Mouse (Mus musculus) kidney, postnatal 0 days (tissue): ENCODE data around the gene Cacnb3. TPM values are rescaled to one million over a fixed set of nuclear protein-coding genes. Genes with fewer than 3 reads are reported as not detected.

Source experiments
- ATAC-seq: fragments of 200-750 bp; cut with Nextera tagmentation; replicated peaks from 2 replicates; pipeline ENCODE4 v1.8.0; 2017; ENCODE audit warnings: low read depth, moderate number of reproducible peaks, moderate TSS enrichment, moderate library complexity; ENCODE audit not compliant: low FRiP score
- DNase-seq: peaks from one replicate; pipeline ENCODE4 v3.0.0-alpha.2; 2016; ENCODE audit warnings: low spot score
- H3K27ac ChIP-seq: fragments of 300-500 bp; sonication (generic); 2 replicates; pipeline ENCODE4 v1.5.1; 2014; ENCODE audit warnings: mild to moderate bottlenecking
- H3K27me3 ChIP-seq: fragments of 300-500 bp; sonication (generic); 2 replicates; pipeline ENCODE4 v1.6.1; 2014; ENCODE audit warnings: low read length, mixed read lengths; ENCODE audit not compliant: insufficient read depth
- H3K36me3 ChIP-seq: fragments of 300-500 bp; sonication (generic); 2 replicates; pipeline ENCODE4 v1.6.1; 2014; ENCODE audit warnings: low read length, mixed read lengths; ENCODE audit not compliant: insufficient read depth
- H3K4me1 ChIP-seq: fragments of 300-500 bp; sonication (generic); replicated peaks from 2 replicates; pipeline ENCODE4 v1.6.1; 2014; ENCODE audit warnings: antibody characterized with exemption, low read length, mixed read lengths; ENCODE audit not compliant: insufficient read depth
- H3K4me2 ChIP-seq: fragments of 300-500 bp; sonication (generic); 2 replicates; pipeline ENCODE4 v1.6.1; 2014; ENCODE audit warnings: mild to moderate bottlenecking, low read length, moderate library complexity, mixed read lengths
- H3K4me3 ChIP-seq: fragments of 300-500 bp; sonication (generic); replicated peaks from 2 replicates; pipeline ENCODE4 v1.5.1; 2014; ENCODE audit warnings: low read depth, low read length
- H3K9ac ChIP-seq: fragments of 300-500 bp; sonication (generic); 2 replicates; pipeline ENCODE4 v1.6.1; 2014; ENCODE audit warnings: low read depth, low read length
- H3K9me3 ChIP-seq: fragments of 300-500 bp; sonication (generic); replicated peaks from 2 replicates; pipeline ENCODE4 v1.6.1; 2016; ENCODE audit warnings: low read length, inconsistent platforms, mixed read lengths
- CTCF ChIP-seq: IDR thresholded peaks from 2 replicates; pipeline ENCODE4 v1.5.1; 2016; ENCODE audit warnings: antibody characterized with exemption, low read depth, mild to moderate bottlenecking, moderate library complexity
- WGBS: fragments of 180-500 bp; shearing (Covaris S2); extraction: QIAGEN DNeasy Blood & Tissue Kit; methylation state at CpG from one replicate; pipeline ENCODE4 v1.1.7; 2014; 5-methylcytosine and 5-hydroxymethylcytosine counted together
- polyA plus RNA-seq: library from polyadenylated mRNA; unstranded; fragments of >200 nt; fragmentation: Nextera tagmentation; extraction: Ambion mirVana; gene quantifications from 2 replicates; pipeline ENCODE4 v1.2.1, GENCODE M21; 2015

Cacnb3 gene
- polyA plus RNA-seq, 1 experiment from 2014 or later = 19.8 TPM

GRCm38 (mm10) chr15:98647308-98647707, 16.7 kb downstream of the Cacnb3 start:
- 85% methylated on average over 10 of the region's 10 CpGs for WGBS

GRCm38 (mm10) chr15:98648071-98648470, 17.4 kb downstream of the Cacnb3 start:
- Histone ChIP-seq H3K9ac (no peak overlapping the region), H3K36me3 (peaks cover 84% of the 10 kb centered on the region), H3K4me2 (no peak overlapping the region), H3K27me3 (no peaks in the 10 kb centered on the region), H3K27ac (no peak overlapping the region), H3K4me3 (no peak overlapping the region), H3K9me3 (no peaks in the 10 kb centered on the region), H3K4me1 (no peaks in the 10 kb centered on the region)
- WGBS = 89% methylated on average over 3 of the region's 3 CpGs
- ATAC-seq = no peak
- TF ChIP-seq CTCF = no peak
- no peak for DNase-seq

More at GRCm38 (mm10) chr15:98647308-98647707, 16.7 kb downstream of the Cacnb3 start:
- Histone ChIP-seq H3K36me3 (peaks cover 79% of the 10 kb centered on the region), H3K9ac (no peak overlapping the region), H3K4me2 (no peak overlapping the region), H3K27ac (no peak overlapping the region), H3K4me1 (no peaks in the 10 kb centered on the region), H3K4me3 (no peak overlapping the region), H3K9me3 (no peaks in the 10 kb centered on the region), H3K27me3 (no peaks in the 10 kb centered on the region)
- no peak for ATAC-seq
- no peak for DNase-seq
- TF ChIP-seq CTCF = no peak

- H3K4me2 ChIP-seq = no peak overlapping the region
- no peaks in the 10 kb centered on the region for H3K4me1 ChIP-seq
- peaks cover 87% of the 10 kb centered on the region for H3K36me3 ChIP-seq
- TF ChIP-seq CTCF = no peak
- no peak overlapping the region for H3K9ac ChIP-seq
- WGBS = 91% methylated on average over 15 of the region's 15 CpGs
- no peaks in the 10 kb centered on the region for H3K27me3 ChIP-seq
- H3K9me3 ChIP-seq = no peaks in the 10 kb centered on the region
- H3K4me3 ChIP-seq = no peak overlapping the region
- ATAC-seq = no peak
- no peak for DNase-seq
- no peak overlapping the region for H3K27ac ChIP-seq
Measured at GRCm38 (mm10) chr15:98651431-98651830, 20.8 kb downstream of the Cacnb3 start.

DNA sequence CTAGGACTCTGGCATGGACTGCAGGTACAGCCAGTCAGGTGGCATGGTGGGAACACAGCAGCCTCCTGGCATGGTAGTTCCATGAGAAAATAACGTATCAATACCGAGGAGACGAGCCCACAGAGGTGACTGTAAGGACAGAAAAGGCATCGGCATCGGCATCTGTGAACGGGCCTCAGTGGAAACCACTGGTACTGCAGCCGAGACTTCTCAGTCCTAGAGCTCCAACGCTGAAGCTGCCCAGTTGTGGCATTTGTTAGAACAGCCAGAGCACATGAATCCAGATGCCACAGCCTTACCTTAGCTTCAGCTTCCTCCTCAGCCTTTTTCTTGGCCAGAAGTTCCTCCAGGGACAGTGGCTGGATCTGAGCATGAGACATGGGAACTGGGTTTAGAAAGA, 21.5 kb downstream of the Cacnb3 start:
- DNase-seq = no peak
- Histone ChIP-seq H3K27ac (no peak overlapping the region), H3K4me1 (no peaks in the 10 kb centered on the region), H3K9ac (no peak overlapping the region), H3K9me3 (no peaks in the 10 kb centered on the region), H3K4me2 (no peak overlapping the region), H3K27me3 (no peaks in the 10 kb centered on the region), H3K4me3 (no peak overlapping the region), H3K36me3 (peaks cover 87% of the 10 kb centered on the region)
- no peak for ATAC-seq
- 93% methylated on average over 8 of the region's 8 CpGs for WGBS
- no peak for TF ChIP-seq CTCF

DNA sequence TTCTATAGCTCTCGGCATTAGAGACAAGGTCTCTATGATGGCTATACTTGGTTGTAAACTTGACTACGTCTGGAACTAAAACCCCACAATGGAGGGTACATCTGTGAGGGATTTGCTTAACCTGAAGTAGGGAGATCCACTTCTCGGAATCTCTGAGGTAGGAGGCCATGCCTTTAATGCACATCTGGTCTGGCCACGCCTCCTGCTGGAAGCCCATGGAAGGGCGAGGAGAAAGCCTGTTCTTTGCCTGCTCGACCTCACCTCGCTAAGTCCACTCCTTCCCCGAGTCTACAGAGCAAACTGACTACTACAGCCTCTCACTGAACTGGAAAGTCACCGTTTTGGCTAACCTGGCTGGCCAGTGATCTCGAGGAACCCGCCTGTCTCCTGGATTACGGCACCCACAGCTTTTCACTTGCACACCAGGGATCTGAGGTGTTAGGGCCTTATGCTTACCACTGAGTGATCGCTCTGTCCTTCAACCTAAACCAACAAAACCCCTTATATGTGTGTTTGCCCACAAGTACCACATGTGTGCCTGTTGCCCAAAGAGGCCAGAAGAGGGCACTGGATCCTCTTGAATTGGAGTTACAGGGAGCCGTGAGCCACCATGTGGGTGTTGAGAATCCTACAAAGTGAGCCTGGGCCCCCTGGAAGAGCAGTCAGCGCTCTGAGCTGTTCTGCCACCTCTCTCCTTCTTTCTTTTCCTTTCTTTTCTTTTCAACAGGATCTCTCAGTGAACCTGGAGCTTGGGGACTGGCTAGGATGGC, 26.5 kb downstream of the Cacnb3 start:
- no peak overlapping the region for H3K27ac ChIP-seq
- H3K9ac ChIP-seq = no peak overlapping the region
- H3K4me2 ChIP-seq = no peak overlapping the region
- no peaks in the 10 kb centered on the region for H3K9me3 ChIP-seq
- no peak overlapping the region for H3K4me3 ChIP-seq
- DNase-seq (no peak), ATAC-seq (no peak)
- peak; percentile 34 for TF ChIP-seq CTCF
- no peaks in the 10 kb centered on the region for H3K27me3 ChIP-seq
- H3K36me3 ChIP-seq = peaks cover 57% of the 10 kb centered on the region
- WGBS = 81% methylated on average over 15 of the region's 15 CpGs
- H3K4me1 ChIP-seq = no peaks in the 10 kb centered on the region

GRCm38 (mm10) chr15:98662198-98662566, 31.5 kb downstream of the Cacnb3 start:
- H3K9me3 ChIP-seq = no peaks in the 10 kb centered on the region
- ATAC-seq = no peak
- peak; percentile 64 for DNase-seq

More at GRCm38 (mm10) chr15:98662198-98662566, 31.5 kb downstream of the Cacnb3 start:
- WGBS = under 1% methylated on average over 14 of the region's 14 CpGs
- H3K4me3 ChIP-seq = peak overlapping the region; percentile 57
- H3K4me1 ChIP-seq = no peaks in the 10 kb centered on the region
- H3K36me3 ChIP-seq = peaks cover 16% of the 10 kb centered on the region
- H3K9ac ChIP-seq = peak overlapping the region; percentile 78
- H3K27ac ChIP-seq = peak overlapping the region; percentile 80
- H3K27me3 ChIP-seq = no peaks in the 10 kb centered on the region
- peak overlapping the region; percentile 60 for H3K4me2 ChIP-seq
- no peak for TF ChIP-seq CTCF
